Mouse (Mus musculus) MEL (cell line): ENCODE measurements around the gene P3h3. TPM values are rescaled to one million over a fixed set of nuclear protein-coding genes. Genes with fewer than 3 reads are reported as not detected.

Source experiments
- DNase-seq: peaks from one replicate; pipeline ENCODE4 v3.0.0; 2011; ENCODE audit warnings: low read depth, low spot score
- H3K27ac ChIP-seq: 2 replicates; pipeline ENCODE4 v1.5.1; 2012; ENCODE audit warnings: low read depth, mild to moderate bottlenecking, control low read depth, low read length, moderate library complexity; ENCODE audit not compliant: control insufficient read depth
- H3K27me3 ChIP-seq, 2 experiments: fragments of 150-350 bp in 1 of 2; sonication (generic) in 1 of 2; 2 replicates each; pipeline ENCODE4 v1.6.1; 2012; ENCODE audit warnings: low read length in 2 of 2, mild to moderate bottlenecking in 2 of 2, improper control_type of control experiment in 1 of 2, moderate library complexity in 1 of 2; ENCODE audit not compliant: insufficient read depth in 2 of 2, control insufficient read depth in 1 of 2
- H3K36me3 ChIP-seq, 2 experiments: 2 replicates each; pipeline ENCODE4 v1.6.1; 2012 to 2014; ENCODE audit warnings: low read length in 2 of 2, improper control_type of control experiment in 1 of 2, inconsistent platforms in 1 of 2, mild to moderate bottlenecking in 1 of 2; ENCODE audit not compliant: insufficient read depth in 2 of 2, control insufficient read depth in 1 of 2
- H3K4me1 ChIP-seq, 2 experiments: fragments of 150-350 bp in 1 of 2; sonication (generic) in 1 of 2; 2 replicates each; pipeline ENCODE4 v1.6.1; 2012; ENCODE audit warnings: low read length in 2 of 2, improper control_type of control experiment in 1 of 2, mild to moderate bottlenecking in 1 of 2; ENCODE audit not compliant: insufficient read depth in 2 of 2, control insufficient read depth in 1 of 2
- H3K4me3 ChIP-seq, 2 experiments: fragments of 150-350 bp in 1 of 2; sonication (generic) in 1 of 2; 2 replicates each; pipeline ENCODE4 v1.5.1; 2012; ENCODE audit warnings: low read depth in 2 of 2, low read length in 2 of 2, mild to moderate bottlenecking in 2 of 2, moderate library complexity in 2 of 2, control low read depth in 1 of 2, improper control_type of control experiment in 1 of 2; ENCODE audit not compliant: control insufficient read depth in 1 of 2, insufficient read depth in 1 of 2
- H3K79me2 ChIP-seq: 2 replicates; pipeline ENCODE4 v1.6.1; 2012; ENCODE audit warnings: mild to moderate bottlenecking, low read length, moderate library complexity; ENCODE audit not compliant: control insufficient read depth, poor library complexity, insufficient read depth
- H3K9ac ChIP-seq: 2 replicates; pipeline ENCODE4 v1.6.1; 2012; ENCODE audit warnings: low read depth, mild to moderate bottlenecking, control low read depth, low read length, moderate library complexity; ENCODE audit not compliant: control insufficient read depth, poor library complexity, severe bottlenecking
- H3K9me3 ChIP-seq: fragments of 150-350 bp; sonication (generic); replicated peaks from 2 replicates; pipeline ENCODE4 v1.6.1; 2012; ENCODE audit warnings: mild to moderate bottlenecking, low read length, improper control_type of control experiment, moderate library complexity; ENCODE audit not compliant: insufficient read depth
- BHLHE40 ChIP-seq: IDR thresholded peaks from 2 replicates; pipeline ENCODE4 v1.6.1; 2012; ENCODE audit warnings: low read depth, mild to moderate bottlenecking, inconsistent platforms, low read length, improper control_type of control experiment, borderline replicate concordance
- CHD2 ChIP-seq: IDR thresholded peaks from 2 replicates; pipeline ENCODE4 v1.6.1; 2011; ENCODE audit warnings: low read length, improper control_type of control experiment
- E2F4 ChIP-seq: IDR thresholded peaks from 2 replicates; pipeline ENCODE4 v1.6.1; 2011; ENCODE audit warnings: low read depth, low read length, improper control_type of control experiment, borderline replicate concordance
- ETS1 ChIP-seq: IDR thresholded peaks from 2 replicates; pipeline ENCODE4 v1.6.1; 2012; ENCODE audit warnings: low read depth, mild to moderate bottlenecking, inconsistent platforms, low read length, improper control_type of control experiment, moderate library complexity
- GATA1 ChIP-seq: IDR thresholded peaks from 2 replicates; pipeline ENCODE4 v1.6.1; 2011; ENCODE audit warnings: low read depth, low read length, improper control_type of control experiment
- HCFC1 ChIP-seq: IDR thresholded peaks from 2 replicates; pipeline ENCODE4 v1.6.1; 2012; ENCODE audit warnings: low read depth, mild to moderate bottlenecking, inconsistent platforms, low read length, improper control_type of control experiment, moderate library complexity
- KAT2A ChIP-seq: conservative IDR thresholded peaks from 2 replicates; pipeline ENCODE4 v1.6.1; 2012; ENCODE audit warnings: low read depth, low read length, improper control_type of control experiment, inconsistent platforms
- MAZ ChIP-seq: IDR thresholded peaks from 2 replicates; pipeline ENCODE4 v1.6.1; 2012; ENCODE audit warnings: low read depth, mild to moderate bottlenecking, inconsistent platforms, low read length, improper control_type of control experiment
- MEF2A ChIP-seq: IDR thresholded peaks from 2 replicates; pipeline ENCODE4 v1.6.1; 2014; ENCODE audit warnings: low read depth, mild to moderate bottlenecking, inconsistent platforms, low read length, improper control_type of control experiment; ENCODE audit not compliant: poor library complexity, insufficient replicate concordance, severe bottlenecking; ENCODE audit errors: extremely low read depth
- MXI1 ChIP-seq: IDR thresholded peaks from 2 replicates; pipeline ENCODE4 v1.6.1; 2011; ENCODE audit warnings: mild to moderate bottlenecking, low read depth, low read length, improper control_type of control experiment
- MYB ChIP-seq: IDR thresholded peaks from 2 replicates; pipeline ENCODE4 v1.6.1; 2011; ENCODE audit warnings: mild to moderate bottlenecking, low read depth, low read length, improper control_type of control experiment
- MYC ChIP-seq: IDR thresholded peaks from 2 replicates; pipeline ENCODE4 v1.6.1; 2011; ENCODE audit warnings: low read depth, mild to moderate bottlenecking, low read length, improper control_type of control experiment, moderate library complexity
- NELFE ChIP-seq: IDR thresholded peaks from 2 replicates; pipeline ENCODE4 v1.6.1; 2011; ENCODE audit warnings: low read depth, low read length, improper control_type of control experiment
- NRF1 ChIP-seq: IDR thresholded peaks from 2 replicates; pipeline ENCODE4 v1.6.1; 2014; ENCODE audit warnings: low read depth, mild to moderate bottlenecking, inconsistent platforms, low read length, improper control_type of control experiment, moderate library complexity; ENCODE audit not compliant: poor library complexity, insufficient read depth, severe bottlenecking
- POLR2AphosphoS2 ChIP-seq: IDR thresholded peaks from 2 replicates; pipeline ENCODE4 v1.6.1; 2011; ENCODE audit warnings: low read length, improper control_type of control experiment
- POLR2AphosphoS5 ChIP-seq: IDR thresholded peaks from 2 replicates; pipeline ENCODE4 v1.6.1; 2012; ENCODE audit warnings: low read depth, borderline replicate concordance, mild to moderate bottlenecking, inconsistent platforms, low read length, moderate library complexity, mixed read lengths
- RCOR1 ChIP-seq: IDR thresholded peaks from 2 replicates; pipeline ENCODE4 v1.6.1; 2012; ENCODE audit warnings: low read depth, mild to moderate bottlenecking, inconsistent platforms, low read length, improper control_type of control experiment
- TBP ChIP-seq: IDR thresholded peaks from 2 replicates; pipeline ENCODE4 v1.8.0; 2011; ENCODE audit warnings: low read depth, low read length, improper control_type of control experiment
- USF2 ChIP-seq, 2 experiments: IDR thresholded peaks; 2 replicates each; pipeline ENCODE4 v1.6.1; 2011 to 2012; ENCODE audit warnings: improper control_type of control experiment in 2 of 2, low read length in 2 of 2, borderline replicate concordance in 1 of 2, inconsistent platforms in 1 of 2, low read depth in 1 of 2, mild to moderate bottlenecking in 1 of 2; ENCODE audit not compliant: insufficient read depth in 1 of 2
- ZC3H11A ChIP-seq: IDR thresholded peaks from 2 replicates; pipeline ENCODE4 v1.6.1; 2012; ENCODE audit warnings: low read depth, mild to moderate bottlenecking, inconsistent platforms, low read length, improper control_type of control experiment
- ZMIZ1 ChIP-seq: IDR thresholded peaks from 2 replicates; pipeline ENCODE4 v1.6.1; 2012; ENCODE audit warnings: low read depth, mild to moderate bottlenecking, inconsistent platforms, low read length, improper control_type of control experiment, moderate library complexity
- polyA plus RNA-seq, 2 experiments: library from polyadenylated mRNA; stranded (reverse) in 1 of 2; unstranded in 1 of 2; fragments of >175 nt in 1 of 2; fragments of >200 nt in 1 of 2; gene quantifications; 2 replicates each; pipeline versions ENCODE4 v1.2.1 to v1.2.4; 2012; ENCODE audit warnings: low replicate concordance in 2 of 2, low read depth in 1 of 2; ENCODE audit not compliant: insufficient read length in 2 of 2, insufficient read depth in 1 of 2, missing spikeins in 1 of 2
- total RNA-seq: library from RNA; depleted of rRNA; stranded (reverse); fragments of 300-350 nt; gene quantifications from 2 replicates; pipeline ENCODE4 v1.2.3, GENCODE M21; 2012

Gene P3h3
- total and polyA plus RNA-seq, 3 experiments: 0.23 to 2.1 TPM; not detected in 1

DNA sequence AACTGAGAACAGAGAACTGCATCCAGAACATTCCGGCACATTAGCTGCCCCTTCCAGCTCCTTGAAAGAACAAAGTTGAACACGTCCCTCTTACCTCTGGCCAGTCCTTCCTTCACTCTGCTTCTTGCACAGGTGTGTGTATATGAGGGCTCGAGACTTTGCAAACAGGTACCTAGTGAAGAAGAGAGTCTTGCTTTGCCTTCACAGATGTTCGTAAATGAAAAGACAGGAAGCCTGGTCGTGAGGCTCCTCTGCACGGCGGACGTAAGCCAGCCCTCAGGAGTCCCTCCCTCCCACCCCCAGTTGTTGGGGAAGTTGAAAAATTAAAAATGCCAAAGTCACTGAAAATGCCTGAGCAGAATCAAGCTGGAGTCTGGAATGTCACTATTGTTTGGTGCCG lies 30.4 kb upstream of the P3h3 start, which contains the start of gene Cd4:
Gene Cd4, minus strand, starts transcription at position 236 of the 400 bp plus-strand sequence.
- TF ChIP-seq MXI1 (no peak), HCFC1 (no peak), ZMIZ1 (no peak), BHLHE40 (no peak), E2F4 (no peak), MYB (no peak), NRF1 (no peak), POLR2AphosphoS2 (no peak), ZC3H11A (no peak)
- TF ChIP-seq, all 39 proteins: peak for 0
- no peak within 1 kb of the TSS for H3K9ac ChIP-seq
- H3K27me3 ChIP-seq: peaks cover 3 to 5% of the 10 kb centered on the region in 2 experiments; a peak in 3 of 4 replicates
- no peaks in the 10 kb centered on the region for H3K36me3 ChIP-seq
- no peaks in the 10 kb centered on the region for H3K9me3 ChIP-seq
- no peaks in the 10 kb centered on the region for H3K4me1 ChIP-seq
- H3K79me2 ChIP-seq: no peaks in the 10 kb centered on the region
- H3K4me3 ChIP-seq: no peak within 1 kb of the TSS
- no peak within 1 kb of the TSS for H3K27ac ChIP-seq
- DNase-seq: no peak

DNA sequence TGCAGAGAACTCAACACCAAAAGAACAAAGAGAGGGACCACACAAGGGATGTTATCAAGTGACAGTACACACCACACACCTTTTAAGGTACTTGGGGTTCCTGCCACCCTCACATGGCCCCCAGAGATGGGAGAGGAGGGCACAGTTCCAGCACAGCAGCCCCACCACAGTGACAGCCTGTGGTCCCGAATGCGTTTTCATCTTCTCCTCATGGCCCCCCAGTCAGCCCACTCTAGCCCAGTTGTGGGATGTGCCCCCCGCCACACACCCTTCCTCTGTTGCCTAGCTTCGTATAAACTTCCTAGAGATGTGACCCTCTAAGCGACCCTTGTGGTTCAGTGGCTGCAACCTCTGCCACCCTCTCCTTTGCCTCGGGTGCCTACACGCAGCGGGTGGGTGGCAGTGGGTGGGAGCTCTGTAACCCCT lies 28.4 kb upstream of the P3h3 start:
- Histone ChIP-seq H3K9ac (no peak overlapping the region), H3K4me1 (no peaks in the 10 kb centered on the region), H3K27ac (no peak overlapping the region), H3K27me3 (peaks cover 5 to 9% of the 10 kb centered on the region in 2 experiments), H3K9me3 (no peaks in the 10 kb centered on the region), H3K79me2 (no peaks in the 10 kb centered on the region), H3K4me3 (no peak overlapping the region), H3K36me3 (no peaks in the 10 kb centered on the region)
- no peak for DNase-seq
- TF ChIP-seq TBP: no peak
- no peak for TF ChIP-seq MYC
- no peak for TF ChIP-seq RCOR1
- TF ChIP-seq NELFE: no peak
- TF ChIP-seq KAT2A: no peak
- no peak for TF ChIP-seq MAZ
- no peak for TF ChIP-seq MEF2A
- TF ChIP-seq POLR2AphosphoS5: no peak
- TF ChIP-seq BHLHE40: no peak
- TF ChIP-seq ETS1: no peak
- TF ChIP-seq ZMIZ1: no peak
- TF ChIP-seq CHD2: no peak
- TF ChIP-seq ZC3H11A: no peak
- TF ChIP-seq USF2 (IDR thresholded peaks at IDR 0.05; ENCODE audit: borderline replicate concordance in 1 of 2, insufficient read depth in 1 of 2, low read depth in 1 of 2, low read length in 2 of 2): no peak
- TF ChIP-seq GATA1: no peak
